In the genomic region with DNA sequence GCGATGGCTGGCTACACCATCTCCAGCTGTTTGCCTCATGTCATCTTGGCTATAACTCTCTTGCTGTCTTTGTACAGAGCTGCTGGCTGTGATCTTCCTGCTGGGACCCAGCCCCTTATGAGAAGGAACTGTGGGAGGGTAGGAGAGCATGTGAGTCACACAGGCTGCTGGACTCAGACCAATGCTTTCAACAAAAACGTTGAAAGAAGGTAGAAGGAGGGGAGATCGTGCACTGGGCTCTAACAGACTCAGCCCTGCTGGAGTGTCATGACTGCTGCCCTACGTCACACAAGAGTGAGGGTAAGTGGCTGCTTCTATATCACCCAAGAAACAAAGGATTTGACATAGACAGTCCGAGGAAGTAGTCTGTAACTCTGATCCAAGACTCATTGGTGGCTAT, we compare ENCODE assay signal across 27 mouse cellular contexts.
A peak's percentile ranks its signal among the peaks of the same experiment; 100 is the strongest.
DNase-seq lines count a peak whose midpoint lies in the region; ATAC-seq lines count a peak whose summit lies in the region.
"Had no signal": no experiment of that assay in that cellular context is flagged by ENCODE, and none has a peak within 500 bp of the region (broad histone marks: within the 10 kb centered on the region; RNA-seq: fewer than 3 reads in every experiment).

No protein-coding gene starts in this region.

- intact Hi-C loops in heart, postnatal 10 days (cut with DNase I) = no loop called here

- 82% methylated on average over 5 of the region's 5 CpGs for WGBS in hindbrain, embryonic 11.5 days

- H3K4me3 ChIP-seq in hindbrain, embryonic 11.5 days (ENCODE audit: low read depth, low read length) = no peak overlapping the region
- H3K4me3 ChIP-seq: embryonic facial prominence, embryonic 12.5 days; forebrain, embryonic 15.5 days; heart, adult 2 months; hindbrain, embryonic 13.5 days; limb, embryonic 13.5 days; megakaryocyte, embryonic 14.5 days; midbrain, embryonic 12.5 days; myocyte; neural tube, embryonic 12.5 days had no signal

- H3K9ac ChIP-seq in hindbrain, embryonic 11.5 days (ENCODE audit: low read depth, low read length) = no peak overlapping the region
- H3K9ac ChIP-seq: embryonic facial prominence, embryonic 12.5 days; forebrain, embryonic 15.5 days; hindbrain, embryonic 13.5 days; limb, embryonic 13.5 days; midbrain, embryonic 12.5 days; neural tube, embryonic 12.5 days had no signal

- no peak for ATAC-seq in hindbrain, embryonic 11.5 days (ENCODE audit: low FRiP score)
- ATAC-seq: activated CD4-positive, CD25-positive, alpha-beta regulatory T cell, adult 4 months; forebrain, embryonic 15.5 days; intestine, postnatal 0 days had no signal

- peak; percentile 38 to 44 for DNase-seq in heart, postnatal 10 days
- no peak for DNase-seq in heart, adult 8-10 months (ENCODE audit: low spot score)
- DNase-seq in Muller cell, postnatal 12 days (ENCODE audit: inconsistent ontology term) = peak; percentile 17
- DNase-seq in brain, adult 2 months (ENCODE audit: low read depth, low spot score) = peak; percentile 31
- DNase-seq in lung, postnatal 14 days = peak; percentile 19
- DNase-seq in hindbrain, embryonic 11.5 days (ENCODE audit: low spot score) = no peak
- DNase-seq: adrenal gland, adult 2 months; B cell, adult 2 months; cerebellum, adult 11-12 months; cerebellum, adult 9-11 months; embryo, embryonic 11 days; gastrocnemius, postnatal 25 days; kidney, adult 9 months; kidney, postnatal 14 days; right cerebral cortex, postnatal 14 days had no signal

- H3K36me3 ChIP-seq in hindbrain, embryonic 11.5 days (ENCODE audit: control insufficient read depth, insufficient read depth, low read length) = no peaks in the 10 kb centered on the region
- H3K36me3 ChIP-seq: embryonic facial prominence, embryonic 12.5 days; forebrain, embryonic 15.5 days; hindbrain, embryonic 13.5 days; limb, embryonic 13.5 days; midbrain, embryonic 12.5 days; neural tube, embryonic 12.5 days had no signal

- H3K4me2 ChIP-seq in hindbrain, embryonic 11.5 days (replicated peaks; ENCODE audit: low read depth, low read length) = no peak overlapping the region
- H3K4me2 ChIP-seq: embryonic facial prominence, embryonic 12.5 days; forebrain, embryonic 15.5 days; hindbrain, embryonic 13.5 days; limb, embryonic 13.5 days; liver, embryonic 11.5 days; midbrain, embryonic 12.5 days; neural tube, embryonic 12.5 days had no signal

- no peaks in the 10 kb centered on the region for H3K27me3 ChIP-seq in hindbrain, embryonic 11.5 days (ENCODE audit: control insufficient read depth, insufficient read depth, low read length)
- H3K27me3 ChIP-seq: embryonic facial prominence, embryonic 12.5 days; forebrain, embryonic 15.5 days; hindbrain, embryonic 13.5 days; limb, embryonic 13.5 days; midbrain, embryonic 12.5 days; neural tube, embryonic 12.5 days had no signal

- no peaks in the 10 kb centered on the region for H3K9me3 ChIP-seq in hindbrain, embryonic 11.5 days (ENCODE audit: control insufficient read depth, low read length)
- H3K9me3 ChIP-seq: embryonic facial prominence, embryonic 12.5 days; forebrain, embryonic 15.5 days; hindbrain, embryonic 13.5 days; limb, embryonic 13.5 days; megakaryocyte, embryonic 14.5 days; midbrain, embryonic 12.5 days; neural tube, embryonic 12.5 days had no signal

- no peaks in the 10 kb centered on the region for H3K4me1 ChIP-seq in hindbrain, embryonic 11.5 days (replicated peaks; ENCODE audit: control insufficient read depth, insufficient read depth, low read length)
- H3K4me1 ChIP-seq: embryonic facial prominence, embryonic 12.5 days; forebrain, embryonic 15.5 days; limb, embryonic 13.5 days; megakaryocyte, embryonic 14.5 days; midbrain, embryonic 12.5 days; neural tube, embryonic 12.5 days had no signal

- H3K27ac ChIP-seq in hindbrain, embryonic 11.5 days (ENCODE audit: low read depth, low read length) = no peak overlapping the region
- H3K27ac ChIP-seq: embryonic facial prominence, embryonic 12.5 days; forebrain, embryonic 15.5 days; heart, adult 2 months; hindbrain, embryonic 13.5 days; limb, embryonic 13.5 days; midbrain, embryonic 12.5 days; neural tube, embryonic 12.5 days had no signal

Comparison
In these comparisons a context has a peak if more than half of its experiments do, and no peak if none do; other contexts are left out.
1. DNase-seq: peak in heart, postnatal 10 days (2 of 2), Muller cell, postnatal 12 days (single experiment), brain, adult 2 months (single experiment) and lung, postnatal 14 days (single experiment); none in heart, adult 8-10 months (single experiment) and hindbrain, embryonic 11.5 days (single experiment).